Mouse (Mus musculus): ENCODE measurements around the gene Fhl2. TPM values are rescaled to one million over a fixed set of nuclear protein-coding genes. Genes with fewer than 3 reads are reported as not detected.

Gene Fhl2
- polyA plus RNA-seq, 1 experiment = 135 TPM

- H3ac ChIP-seq (ENCODE audit: control insufficient read depth, insufficient read length, low read depth) = no peak overlapping the region
- H3K4me3 ChIP-seq (ENCODE audit: insufficient read depth, poor library complexity, severe bottlenecking) = no peak overlapping the region
- no peaks in the 10 kb centered on the region for H3K79me2 ChIP-seq (ENCODE audit: control insufficient read depth, insufficient read depth)
- TF ChIP-seq CEBPB (IDR thresholded peaks at IDR 0.05; ENCODE audit: low read depth) (no peak), FOSL1 (IDR thresholded peaks at IDR 0.05; ENCODE audit: insufficient read depth, low read length, poor library complexity, severe bottlenecking) (no peak), CTCF (IDR thresholded peaks at IDR 0.05; ENCODE audit: control insufficient read depth, insufficient read depth, insufficient read length) (no peak), USF1 (IDR thresholded peaks at IDR 0.05; ENCODE audit: low read depth) (no peak), MYOD1 (IDR thresholded peaks at IDR 0.05; ENCODE audit: control insufficient read depth, insufficient read length, low read depth) (no peak), MAX (IDR thresholded peaks at IDR 0.05) (no peak), MYOG (IDR thresholded peaks at IDR 0.05; ENCODE audit: control insufficient read depth, extremely low read depth, insufficient read length) (no peak)
- no peaks in the 10 kb centered on the region for H3K27me3 ChIP-seq (ENCODE audit: control insufficient read depth, insufficient read depth, insufficient read length)
- H3K36me3 ChIP-seq (ENCODE audit: control insufficient read depth, insufficient read depth) = no peaks in the 10 kb centered on the region
- H3K79me3 ChIP-seq (ENCODE audit: low read depth) = no peaks in the 10 kb centered on the region
Observed at GRCm38 (mm10) chr1:43218016-43218680, 21.4 kb upstream of the Fhl2 start.

GRCm38 (mm10) chr1:43215601-43216000, 18.8 kb upstream of the Fhl2 start:
- TF ChIP-seq MAX (IDR thresholded peaks at IDR 0.05) (no peak), MYOG (IDR thresholded peaks at IDR 0.05; ENCODE audit: control insufficient read depth, extremely low read depth, insufficient read length) (no peak), CEBPB (IDR thresholded peaks at IDR 0.05; ENCODE audit: low read depth) (no peak), CTCF (IDR thresholded peaks at IDR 0.05; ENCODE audit: control insufficient read depth, insufficient read depth, insufficient read length) (no peak), FOSL1 (IDR thresholded peaks at IDR 0.05; ENCODE audit: insufficient read depth, low read length, poor library complexity, severe bottlenecking) (no peak), USF1 (IDR thresholded peaks at IDR 0.05; ENCODE audit: low read depth) (no peak), MYOD1 (IDR thresholded peaks at IDR 0.05; ENCODE audit: control insufficient read depth, insufficient read length, low read depth) (no peak)
- H3K36me3 ChIP-seq (ENCODE audit: control insufficient read depth, insufficient read depth) = no peaks in the 10 kb centered on the region
- no peaks in the 10 kb centered on the region for H3K27me3 ChIP-seq (ENCODE audit: control insufficient read depth, insufficient read depth, insufficient read length)
- H3K79me2 ChIP-seq (ENCODE audit: control insufficient read depth, insufficient read depth) = no peaks in the 10 kb centered on the region
- H3ac ChIP-seq (ENCODE audit: control insufficient read depth, insufficient read length, low read depth) = no peak overlapping the region
- no peak overlapping the region for H3K4me3 ChIP-seq (ENCODE audit: insufficient read depth, poor library complexity, severe bottlenecking)
- no peaks in the 10 kb centered on the region for H3K79me3 ChIP-seq (ENCODE audit: low read depth)

GRCm38 (mm10) chr1:43211274-43211673, 14.5 kb upstream of the Fhl2 start:
- Histone ChIP-seq H3K79me3 (ENCODE audit: low read depth) (no peaks in the 10 kb centered on the region), H3K4me3 (ENCODE audit: insufficient read depth, poor library complexity, severe bottlenecking) (no peak overlapping the region), H3ac (ENCODE audit: control insufficient read depth, insufficient read length, low read depth) (no peak overlapping the region), H3K27me3 (ENCODE audit: control insufficient read depth, insufficient read depth, insufficient read length) (no peaks in the 10 kb centered on the region), H3K36me3 (ENCODE audit: control insufficient read depth, insufficient read depth) (no peaks in the 10 kb centered on the region), H3K79me2 (ENCODE audit: control insufficient read depth, insufficient read depth) (no peaks in the 10 kb centered on the region)
- TF ChIP-seq CTCF (IDR thresholded peaks at IDR 0.05; ENCODE audit: control insufficient read depth, insufficient read depth, insufficient read length) (no peak), MAX (IDR thresholded peaks at IDR 0.05) (no peak), FOSL1 (IDR thresholded peaks at IDR 0.05; ENCODE audit: insufficient read depth, low read length, poor library complexity, severe bottlenecking) (no peak), USF1 (IDR thresholded peaks at IDR 0.05; ENCODE audit: low read depth) (no peak)

- Histone ChIP-seq H3K79me2 (ENCODE audit: control insufficient read depth, insufficient read depth) (no peaks in the 10 kb centered on the region), H3K79me3 (ENCODE audit: low read depth) (no peaks in the 10 kb centered on the region), H3K36me3 (ENCODE audit: control insufficient read depth, insufficient read depth) (no peaks in the 10 kb centered on the region), H3K27me3 (ENCODE audit: control insufficient read depth, insufficient read depth, insufficient read length) (no peaks in the 10 kb centered on the region), H3ac (ENCODE audit: control insufficient read depth, insufficient read length, low read depth) (no peak overlapping the region), H3K4me3 (ENCODE audit: insufficient read depth, poor library complexity, severe bottlenecking) (no peak overlapping the region)
- no peak for TF ChIP-seq CTCF (IDR thresholded peaks at IDR 0.05; ENCODE audit: control insufficient read depth, insufficient read depth, insufficient read length)
- no peak for TF ChIP-seq CEBPB (IDR thresholded peaks at IDR 0.05; ENCODE audit: low read depth)
- TF ChIP-seq MYOG (IDR thresholded peaks at IDR 0.05; ENCODE audit: control insufficient read depth, extremely low read depth, insufficient read length) = no peak
- no peak for TF ChIP-seq USF1 (IDR thresholded peaks at IDR 0.05; ENCODE audit: low read depth)
- TF ChIP-seq MAX (IDR thresholded peaks at IDR 0.05) = no peak
- TF ChIP-seq MYOD1 (IDR thresholded peaks at IDR 0.05; ENCODE audit: control insufficient read depth, insufficient read length, low read depth) = no peak
- no peak for TF ChIP-seq FOSL1 (IDR thresholded peaks at IDR 0.05; ENCODE audit: insufficient read depth, low read length, poor library complexity, severe bottlenecking)
Observed at GRCm38 (mm10) chr1:43210285-43210684, 13.5 kb upstream of the Fhl2 start.

- Histone ChIP-seq H3K4me3 (ENCODE audit: insufficient read depth, poor library complexity, severe bottlenecking) (no peak overlapping the region), H3K27me3 (ENCODE audit: control insufficient read depth, insufficient read depth, insufficient read length) (no peaks in the 10 kb centered on the region), H3K79me3 (ENCODE audit: low read depth) (no peaks in the 10 kb centered on the region), H3ac (ENCODE audit: control insufficient read depth, insufficient read length, low read depth) (no peak overlapping the region), H3K36me3 (ENCODE audit: control insufficient read depth, insufficient read depth) (no peaks in the 10 kb centered on the region), H3K79me2 (ENCODE audit: control insufficient read depth, insufficient read depth) (no peaks in the 10 kb centered on the region)
- TF ChIP-seq MYOG (IDR thresholded peaks at IDR 0.05; ENCODE audit: control insufficient read depth, extremely low read depth, insufficient read length) (no peak), USF1 (IDR thresholded peaks at IDR 0.05; ENCODE audit: low read depth) (no peak), FOSL1 (IDR thresholded peaks at IDR 0.05; ENCODE audit: insufficient read depth, low read length, poor library complexity, severe bottlenecking) (no peak), CTCF (IDR thresholded peaks at IDR 0.05; ENCODE audit: control insufficient read depth, insufficient read depth, insufficient read length) (no peak), CEBPB (IDR thresholded peaks at IDR 0.05; ENCODE audit: low read depth) (no peak), MAX (IDR thresholded peaks at IDR 0.05) (no peak), MYOD1 (IDR thresholded peaks at IDR 0.05; ENCODE audit: control insufficient read depth, insufficient read length, low read depth) (no peak)
Observed at GRCm38 (mm10) chr1:43207147-43207546, 10.4 kb upstream of the Fhl2 start.

GRCm38 (mm10) chr1:43203282-43203681, 6.5 kb upstream of the Fhl2 start:
- H3K27me3 ChIP-seq (ENCODE audit: control insufficient read depth, insufficient read depth, insufficient read length) = no peaks in the 10 kb centered on the region
- no peaks in the 10 kb centered on the region for H3K36me3 ChIP-seq (ENCODE audit: control insufficient read depth, insufficient read depth)
- no peaks in the 10 kb centered on the region for H3K79me3 ChIP-seq (ENCODE audit: low read depth)
- no peak for TF ChIP-seq CEBPB (IDR thresholded peaks at IDR 0.05; ENCODE audit: low read depth)
- no peak overlapping the region for H3ac ChIP-seq (ENCODE audit: control insufficient read depth, insufficient read length, low read depth)
- no peaks in the 10 kb centered on the region for H3K79me2 ChIP-seq (ENCODE audit: control insufficient read depth, insufficient read depth)
- H3K4me3 ChIP-seq (ENCODE audit: insufficient read depth, poor library complexity, severe bottlenecking) = no peak overlapping the region

Data from C2C12 (cell line).